Mouse (Mus musculus) bone marrow, adult 2 months (tissue): ENCODE measurements around the gene Ccdc180. TPM values are rescaled to one million over a fixed set of nuclear protein-coding genes. Genes with fewer than 3 reads are reported as not detected.

Source experiments
- H3K27ac ChIP-seq: fragments of 200-500 bp; 2 replicates; pipeline ENCODE4 v1.5.1; 2012; ENCODE audit warnings: low read depth, mild to moderate bottlenecking, control low read depth, inconsistent platforms, low read length; ENCODE audit not compliant: control insufficient read depth, poor library complexity, insufficient read depth
- H3K4me1 ChIP-seq: fragments of 200-500 bp; 2 replicates; pipeline ENCODE4 v1.6.1; 2011; ENCODE audit warnings: low read length; ENCODE audit not compliant: control insufficient read depth, insufficient read depth
- H3K4me3 ChIP-seq: fragments of 200-500 bp; replicated peaks from 2 replicates; pipeline ENCODE3; 2011; ENCODE audit warnings: mild to moderate bottlenecking, low read depth, low read length, control low read depth; ENCODE audit not compliant: control insufficient read depth
- CTCF ChIP-seq: fragments of 200-500 bp; IDR thresholded peaks from 2 replicates; pipeline ENCODE4 v1.5.1; 2011; ENCODE audit warnings: low read length, control low read depth; ENCODE audit not compliant: control insufficient read depth, insufficient read depth
- POLR2A ChIP-seq: fragments of 200-500 bp; IDR thresholded peaks from 2 replicates; pipeline ENCODE4 v1.6.1; 2011; ENCODE audit warnings: low read depth, mild to moderate bottlenecking, control low read depth, low read length, borderline replicate concordance; ENCODE audit not compliant: control insufficient read depth
- WGBS: fragments of 180-500 bp; shearing (Covaris S2); methylation state at CpG from one replicate; pipeline ENCODE4 v1.1.7; 2018; 5-methylcytosine and 5-hydroxymethylcytosine counted together
- polyA plus RNA-seq: library from polyadenylated mRNA; stranded (reverse); fragments of >200 nt; gene quantifications from 2 replicates; pipeline ENCODE4 v1.2.4, GENCODE M21; 2011; ENCODE audit warnings: low replicate concordance; ENCODE audit not compliant: missing spikeins, insufficient read depth, insufficient read length

Gene Ccdc180
- polyA plus RNA-seq, 1 experiment, result 1.4 TPM

DNA sequence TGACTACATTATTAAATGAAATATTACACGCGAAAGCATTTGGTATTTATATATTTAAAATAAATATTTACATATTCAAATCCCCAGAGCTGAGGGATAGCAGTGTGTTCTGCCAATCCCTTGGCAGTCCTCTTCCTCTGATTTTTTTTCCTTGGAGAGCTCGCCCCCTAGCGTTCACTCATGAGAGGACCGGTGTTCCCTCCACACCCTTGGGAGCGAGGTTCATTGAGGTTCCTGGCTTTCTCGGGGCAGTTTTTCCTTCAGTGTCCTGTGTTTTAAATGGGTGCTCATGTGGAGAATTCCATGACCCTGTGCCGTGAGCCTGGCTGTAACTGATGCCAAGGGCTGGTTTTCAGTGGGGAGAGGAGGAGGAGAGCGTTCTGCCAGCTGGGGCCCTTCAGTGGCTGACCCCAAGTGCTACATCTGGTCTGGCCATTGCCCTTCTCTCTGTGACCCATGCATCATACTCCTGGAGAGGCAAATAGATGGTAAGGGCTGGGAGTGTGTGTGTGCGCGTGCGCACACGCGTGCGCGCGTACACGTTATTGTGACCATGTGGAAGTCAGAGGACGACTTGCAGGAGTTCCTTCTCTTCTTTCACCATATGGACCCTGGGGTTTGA is 34.2 kb upstream of the Ccdc180 start:
- no peak for TF ChIP-seq POLR2A
- peak; percentile 77 for TF ChIP-seq CTCF
- WGBS, result 50% methylated on average over 19 of the region's 19 CpGs
- Histone ChIP-seq H3K27ac (no peak overlapping the region; the same call in 1 of the 2 replicates), H3K4me1 (no peaks in the 10 kb centered on the region), H3K4me3 (no peak overlapping the region)

DNA sequence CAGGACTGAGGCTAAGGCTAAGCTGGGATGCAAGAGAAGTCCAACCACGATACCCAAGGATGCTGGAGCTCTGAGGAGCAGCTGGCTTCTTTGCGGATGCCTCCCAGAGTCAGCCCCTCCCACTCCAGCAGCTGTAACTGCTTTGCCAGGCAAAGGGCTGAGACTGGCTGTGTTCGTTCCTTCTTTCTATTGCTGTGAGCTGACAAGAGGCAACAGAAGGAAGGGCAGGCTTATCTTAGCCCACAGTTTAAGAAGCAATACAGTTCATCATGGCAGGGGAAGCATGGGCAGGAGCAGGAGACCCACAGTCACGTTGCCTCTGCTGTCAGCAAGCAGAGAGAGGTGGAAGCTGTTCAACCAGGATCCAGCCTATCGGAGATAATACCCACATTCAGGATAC is 28.9 kb upstream of the Ccdc180 start:
- WGBS, result 48% methylated on average over 5 of the region's 5 CpGs
- TF ChIP-seq POLR2A (no peak), CTCF (no peak)
- Histone ChIP-seq H3K4me3 (no peak overlapping the region), H3K27ac (no peak overlapping the region), H3K4me1 (no peaks in the 10 kb centered on the region)

DNA sequence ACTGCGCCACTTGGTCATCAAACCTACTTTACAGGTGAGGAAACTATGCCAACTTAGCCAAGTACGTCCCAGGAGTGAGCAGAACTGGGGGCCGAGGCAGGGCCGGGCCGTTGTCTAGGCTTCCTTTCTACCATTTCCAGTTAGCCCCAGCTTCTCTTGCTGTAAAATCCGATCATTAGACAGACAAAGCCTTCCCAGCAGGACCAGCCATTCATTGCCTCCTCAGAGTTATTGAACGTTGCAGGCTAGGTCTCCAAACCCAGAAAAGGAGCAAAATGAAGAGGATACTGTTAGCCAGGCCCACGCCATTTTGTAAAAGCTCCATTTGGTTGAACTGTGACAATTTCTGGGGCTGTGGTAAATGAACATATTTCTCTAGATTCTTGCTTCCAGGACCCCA is 22.7 kb upstream of the Ccdc180 start:
- H3K4me3 ChIP-seq, result no peak overlapping the region
- 81% methylated on average over 8 of the region's 8 CpGs for WGBS
- no peak for TF ChIP-seq CTCF
- no peak for TF ChIP-seq POLR2A
- no peaks in the 10 kb centered on the region for H3K4me1 ChIP-seq
- H3K27ac ChIP-seq, result no peak overlapping the region

- Histone ChIP-seq H3K4me3 (no peak overlapping the region), H3K27ac (no peak overlapping the region), H3K4me1 (no peaks in the 10 kb centered on the region)
- TF ChIP-seq POLR2A (no peak), CTCF (no peak)
- 65% methylated on average over 24 of the region's 24 CpGs for WGBS
Measured at GRCm38 (mm10) chr4:45869021-45869815, 20.9 kb upstream of the Ccdc180 start.

- TF ChIP-seq CTCF, result no peak
- no peak for TF ChIP-seq POLR2A
- Histone ChIP-seq H3K27ac (no peak overlapping the region), H3K4me1 (no peaks in the 10 kb centered on the region), H3K4me3 (no peak overlapping the region)
- 100% methylated on average over 2 of the region's 2 CpGs for WGBS
Measured at GRCm38 (mm10) chr4:45872147-45872546, 18.0 kb upstream of the Ccdc180 start.

DNA sequence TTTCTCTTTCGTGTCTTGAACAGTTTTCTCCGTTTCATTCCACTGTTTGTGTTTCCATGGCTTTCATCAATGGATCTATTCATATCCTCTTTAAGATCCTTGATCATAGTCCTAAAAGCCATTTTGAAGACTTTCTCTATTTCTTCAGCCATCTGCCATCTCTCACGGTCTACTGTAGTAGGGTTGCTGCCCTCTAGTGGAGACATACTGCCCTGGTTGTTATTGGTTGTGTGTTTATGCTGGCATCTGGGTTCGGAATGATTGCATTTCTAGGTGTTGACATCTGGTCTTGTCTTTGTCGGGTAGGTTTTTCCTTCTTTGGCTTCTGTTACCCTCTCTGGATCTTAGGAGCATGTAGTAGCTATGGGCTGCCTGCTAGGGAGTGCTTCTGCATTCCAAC is 11.2 kb upstream of the Ccdc180 start:
- H3K27ac ChIP-seq, result no peak overlapping the region
- WGBS, result 43% methylated on average over 5 of the region's 5 CpGs
- TF ChIP-seq POLR2A (no peak), CTCF (0 out of 2 replicates have a peak, but pooled peaks have one; percentile 21)
- no peak overlapping the region for H3K4me3 ChIP-seq
- H3K4me1 ChIP-seq, result peaks cover 5% of the 10 kb centered on the region

DNA sequence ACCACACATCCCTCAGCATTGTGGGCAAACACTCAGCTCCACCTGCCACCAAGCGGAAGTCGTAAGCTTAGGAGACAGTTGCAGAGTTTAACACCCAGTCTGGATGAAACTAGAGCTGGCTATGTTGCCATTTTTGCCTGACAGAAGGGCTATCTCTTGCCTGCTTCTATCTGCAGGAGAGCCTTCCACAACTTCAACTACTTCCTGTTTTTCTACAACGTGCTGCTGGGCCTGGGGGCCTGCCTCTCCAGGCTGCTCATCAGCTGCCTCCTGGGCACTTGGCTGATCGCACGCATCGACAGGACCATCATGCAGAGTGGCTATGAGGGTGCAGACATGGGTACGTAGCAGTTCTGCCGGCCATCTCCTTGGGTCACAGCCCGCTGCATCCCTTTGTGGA is 7.6 kb upstream of the Ccdc180 start:
- Histone ChIP-seq H3K27ac (peak overlapping the region; percentile 58), H3K4me3 (no peak overlapping the region), H3K4me1 (peaks cover 5% of the 10 kb centered on the region)
- TF ChIP-seq CTCF (no peak), POLR2A (no peak)
- WGBS, result 47% methylated on average over 9 of the region's 9 CpGs

GRCm38 (mm10) chr4:45883250-45883649 is 6.9 kb upstream of the Ccdc180 start:
- WGBS, result 40% methylated on average over 16 of the region's 16 CpGs
- Histone ChIP-seq H3K4me3 (no peak overlapping the region), H3K27ac (peak overlapping the region; percentile 58; the same call in 1 of the 2 replicates), H3K4me1 (peaks cover 5% of the 10 kb centered on the region)
- no peak for TF ChIP-seq POLR2A
- TF ChIP-seq CTCF, result no peak
